Mouse (Mus musculus): ENCODE results near the gene Patz1.

DNA sequence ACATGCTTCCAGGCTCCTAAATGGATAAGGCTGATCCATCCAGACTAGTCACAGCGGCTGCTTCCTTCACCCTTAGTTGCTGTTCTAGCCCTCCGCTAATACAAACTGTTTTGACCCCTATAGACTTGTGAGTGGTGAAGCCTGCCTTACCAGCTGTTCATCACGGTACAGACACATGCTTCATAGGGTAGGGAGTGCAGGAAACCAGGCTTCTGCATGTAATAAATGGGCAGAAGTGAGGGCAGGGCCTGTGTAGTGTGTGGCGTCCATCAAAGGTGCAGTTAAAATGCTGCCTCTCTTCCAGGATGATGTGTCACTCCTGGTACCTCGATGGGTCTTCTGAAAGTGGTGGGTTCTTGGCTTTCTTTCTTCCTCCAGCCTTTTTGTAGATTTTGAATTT lies 49.3 kb downstream of the Patz1 start:
- TF ChIP-seq GATA1 (IDR thresholded peaks at IDR 0.05; ENCODE audit: low read length): no peak
- TF ChIP-seq TAL1 (IDR thresholded peaks at IDR 0.05; ENCODE audit: low read length): no peak
